Mouse (Mus musculus): ENCODE results near the gene Zdhhc12.

GRCm38 (mm10) chr2:30067031-30067888, 26.2 kb downstream of the Zdhhc12 start:
- TF ChIP-seq ZC3H11A (IDR thresholded peaks at IDR 0.05; ENCODE audit: borderline replicate concordance, low read depth, low read length), result no peak
- no peak for TF ChIP-seq MAFK (IDR thresholded peaks at IDR 0.05; ENCODE audit: insufficient read depth, low read depth, low read length)
- no peak for TF ChIP-seq CHD2 (IDR thresholded peaks at IDR 0.05; ENCODE audit: low read depth, low read length)
- no peak for TF ChIP-seq HCFC1 (IDR thresholded peaks at IDR 0.05; ENCODE audit: borderline replicate concordance, insufficient read depth, low read length)

Data from ES-E14 (cell line).